Mouse (Mus musculus) heart, postnatal 10 days (tissue): ENCODE data around the gene Il17rd. TPM values are rescaled to one million over a fixed set of nuclear protein-coding genes. Genes with fewer than 3 reads are reported as not detected.

Experiments
- DNase-seq, 2 experiments: peaks; one replicate each; pipeline ENCODE4 v3.0.0; 2021
- intact Hi-C: fragments of 180-260 bp; cut with DNase I; formaldehyde crosslinking; loops from one replicate; pipeline ENCODE4 v1.15.1; 2025
- total RNA-seq, 2 experiments: library from RNA; stranded (reverse); gene quantifications; 2 replicates each; pipeline ENCODE4 v1.2.3; 2021

Gene Il17rd
- total RNA-seq, 2 experiments from 2014 or later, result 7.7 to 7.9 TPM

GRCm38 (mm10) chr14:27076522-27076920 is 37.8 kb downstream of the Il17rd start:
- intact Hi-C loops, result loop anchor here (5.0 kb wide), 1 partner anchor 34 kb away; no protein-coding TSS in a partner anchor
- DNase-seq, result peak; percentile 47 to 58

GRCm38 (mm10) chr14:27081536-27082275 is 43.0 kb downstream of the Il17rd start:
- intact Hi-C loops, result no loop called here
- peak in 1 of 2 experiments; percentile 36 for DNase-seq

GRCm38 (mm10) chr14:27085471-27085870 is 46.7 kb downstream of the Il17rd start:
- intact Hi-C loops, result no loop called here

GRCm38 (mm10) chr14:27085999-27086398 is 47.3 kb downstream of the Il17rd start:
- intact Hi-C loops, result no loop called here
- DNase-seq, result no peak

More at GRCm38 (mm10) chr14:27085471-27085870, 46.7 kb downstream of the Il17rd start:
- DNase-seq, result no peak

GRCm38 (mm10) chr14:27094247-27094646 is 55.5 kb downstream of the Il17rd start:
- intact Hi-C loops, result loop anchor here (10.0 kb wide), 2 partner anchors 419 to 609 kb away; no protein-coding TSS in a partner anchor
- no peak for DNase-seq

- no peak for DNase-seq
- intact Hi-C loops, result loop anchor here (5.0 to 10.0 kb wide), 3 partner anchors 309 to 611 kb away; no protein-coding TSS in a partner anchor
These were observed 57.4 kb downstream of the Il17rd start for GRCm38 (mm10) chr14:27096133-27096532.

GRCm38 (mm10) chr14:27096779-27097178 is 58.0 kb downstream of the Il17rd start:
- intact Hi-C loops, result loop anchor here (1.0 to 10.0 kb wide), 4 partner anchors 65 to 612 kb away; no protein-coding TSS in a partner anchor

GRCm38 (mm10) chr14:27101735-27102134 is 63.0 kb downstream of the Il17rd start:
- intact Hi-C loops, result no loop called here
- DNase-seq, result no peak

More at GRCm38 (mm10) chr14:27096779-27097178, 58.0 kb downstream of the Il17rd start:
- DNase-seq, result peak; percentile 86 to 91

GRCm38 (mm10) chr14:27102720-27103119 is 64.0 kb downstream of the Il17rd start:
- DNase-seq, result no peak
- intact Hi-C loops, result no loop called here

- DNase-seq, result peak; percentile 29 to 41
- intact Hi-C loops, result loop anchor here (5.0 kb wide), 1 partner anchor 306 kb away; no protein-coding TSS in a partner anchor
These were observed 67.2 kb downstream of the Il17rd start for GRCm38 (mm10) chr14:27105731-27106457.

GRCm38 (mm10) chr14:27108748-27109504 is 70.2 kb downstream of the Il17rd start:
- DNase-seq, result peak; percentile 40 to 67
- intact Hi-C loops, result loop anchor here (1.0 to 5.0 kb wide), 2 partner anchors 74 to 303 kb away; no protein-coding TSS in a partner anchor

- intact Hi-C loops, result loop anchor here (2.0 to 10.0 kb wide), 3 partner anchors 38 to 220 kb away; no protein-coding TSS in a partner anchor
- DNase-seq, result peak; percentile 79 to 83
These were observed 75.9 kb downstream of the Il17rd start, which contains the start of gene Arhgef3 for GRCm38 (mm10) chr14:27114362-27115274. Arhgef3 (plus strand) TSS chr14:27114899.

GRCm38 (mm10) chr14:27115275-27115660 is 76.5 kb downstream of the Il17rd start:
- intact Hi-C loops, result loop anchor here (2.0 to 10.0 kb wide), 2 partner anchors 64 to 220 kb away; no protein-coding TSS in a partner anchor
- DNase-seq, result peak; percentile 33 to 44

GRCm38 (mm10) chr14:27115991-27116390 is 77.2 kb downstream of the Il17rd start:
- intact Hi-C loops, result loop anchor here (2.0 to 10.0 kb wide), 2 partner anchors 63 to 219 kb away; no protein-coding TSS in a partner anchor
- DNase-seq, result no peak

- no peak for DNase-seq
- intact Hi-C loops, result loop anchor here (10.0 kb wide), 1 partner anchor 218 kb away; no protein-coding TSS in a partner anchor
These were observed 77.9 kb downstream of the Il17rd start for GRCm38 (mm10) chr14:27116577-27117165.

- intact Hi-C loops, result loop anchor here (10.0 kb wide), 1 partner anchor 216 kb away; no protein-coding TSS in a partner anchor
- no peak for DNase-seq
These were observed 79.8 kb downstream of the Il17rd start for GRCm38 (mm10) chr14:27118546-27118945.

- no peak for DNase-seq
- intact Hi-C loops, result no loop called here
These were observed 83.9 kb downstream of the Il17rd start for GRCm38 (mm10) chr14:27122646-27123045.

GRCm38 (mm10) chr14:27123543-27123942 is 84.8 kb downstream of the Il17rd start:
- DNase-seq, result peak; percentile 63 to 71
- intact Hi-C loops, result no loop called here

GRCm38 (mm10) chr14:27130031-27130430 is 91.3 kb downstream of the Il17rd start:
- no peak for DNase-seq
- intact Hi-C loops, result no loop called here
